Mouse (Mus musculus) CD4-positive, CD25-positive, alpha-beta regulatory T cell, adult 2 months (primary cell): Measurements from ENCODE around the gene Bcl2l12.

ENCODE experiments used
- DNase-seq: peaks from one replicate; pipeline ENCODE4 v3.0.0-alpha.2; 2012; ENCODE audit warnings: low read depth, low spot score

The Bcl2l12 gene

GRCm38 (mm10) chr7:45017242-45018061, 18.9 kb upstream of the Bcl2l12 start, which contains the start of gene Rras:
Gene Rras (plus strand): TSS chr7:45017961.
- peak; percentile 98 for DNase-seq

- DNase-seq, result no peak
These were observed 18.2 kb upstream of the Bcl2l12 start for GRCm38 (mm10) chr7:45016761-45017160.

- peak; percentile 100 for DNase-seq
These were observed 17.6 kb upstream of the Bcl2l12 start, which contains the start of gene Scaf1 for GRCm38 (mm10) chr7:45015957-45016612. Gene Scaf1 (minus strand): TSS chr7:45016363.

GRCm38 (mm10) chr7:45015344-45015956, 16.9 kb upstream of the Bcl2l12 start:
- no peak for DNase-seq

GRCm38 (mm10) chr7:45014096-45014451, 15.6 kb upstream of the Bcl2l12 start:
- DNase-seq, result no peak

- DNase-seq, result no peak
These were observed 15.0 kb upstream of the Bcl2l12 start for GRCm38 (mm10) chr7:45013366-45014095.

- no peak for DNase-seq
These were observed 14.3 kb upstream of the Bcl2l12 start for GRCm38 (mm10) chr7:45012824-45013223.

- no peak for DNase-seq
These were observed 13.5 kb upstream of the Bcl2l12 start for GRCm38 (mm10) chr7:45012011-45012410.

GRCm38 (mm10) chr7:45008411-45008810, 9.9 kb upstream of the Bcl2l12 start:
- no peak for DNase-seq

- no peak for DNase-seq
These were observed 9.3 kb upstream of the Bcl2l12 start for GRCm38 (mm10) chr7:45007846-45008245.

GRCm38 (mm10) chr7:45007141-45007540, 8.6 kb upstream of the Bcl2l12 start:
- no peak for DNase-seq

- no peak for DNase-seq
These were observed 8.0 kb upstream of the Bcl2l12 start for GRCm38 (mm10) chr7:45006503-45006902.

GRCm38 (mm10) chr7:45005321-45005992, 6.9 kb upstream of the Bcl2l12 start:
- no peak for DNase-seq

- no peak for DNase-seq
These were observed 6.0 kb upstream of the Bcl2l12 start for GRCm38 (mm10) chr7:45004546-45004945.

- no peak for DNase-seq
These were observed 3.9 kb upstream of the Bcl2l12 start for GRCm38 (mm10) chr7:45002440-45002839.

- no peak for DNase-seq
These were observed 2.1 kb upstream of the Bcl2l12 start for GRCm38 (mm10) chr7:45000539-45001114.

- no peak for DNase-seq
These were observed 1.2 kb upstream of the Bcl2l12 start for GRCm38 (mm10) chr7:44999753-45000152.

- no peak for DNase-seq
These were observed 528 bp downstream of the Bcl2l12 start for GRCm38 (mm10) chr7:44997940-44998428.

- peak; percentile 99 for DNase-seq
These were observed 1.1 kb downstream of the Bcl2l12 start, which contains the start of gene Irf3 for GRCm38 (mm10) chr7:44997231-44997939. Gene Irf3 (plus strand): TSS chr7:44997648.

- DNase-seq, result peak; percentile 25
These were observed 1.8 kb downstream of the Bcl2l12 start for GRCm38 (mm10) chr7:44996672-44997071.
